Mouse (Mus musculus) olfactory bulb, adult 2 months (tissue): ENCODE measurements around the gene Tcte1.

Source experiments
- CTCF ChIP-seq: fragments of 200-500 bp; IDR thresholded peaks from 2 replicates; pipeline ENCODE4 v1.5.1; 2012; ENCODE audit warnings: low read depth, mild to moderate bottlenecking, low read length, moderate library complexity; ENCODE audit not compliant: insufficient read depth
- POLR2A ChIP-seq: fragments of 200-500 bp; IDR thresholded peaks from 2 replicates; pipeline ENCODE4 v1.6.1; 2012; ENCODE audit warnings: mild to moderate bottlenecking, low read depth, low read length, moderate library complexity; ENCODE audit not compliant: insufficient read depth

DNA sequence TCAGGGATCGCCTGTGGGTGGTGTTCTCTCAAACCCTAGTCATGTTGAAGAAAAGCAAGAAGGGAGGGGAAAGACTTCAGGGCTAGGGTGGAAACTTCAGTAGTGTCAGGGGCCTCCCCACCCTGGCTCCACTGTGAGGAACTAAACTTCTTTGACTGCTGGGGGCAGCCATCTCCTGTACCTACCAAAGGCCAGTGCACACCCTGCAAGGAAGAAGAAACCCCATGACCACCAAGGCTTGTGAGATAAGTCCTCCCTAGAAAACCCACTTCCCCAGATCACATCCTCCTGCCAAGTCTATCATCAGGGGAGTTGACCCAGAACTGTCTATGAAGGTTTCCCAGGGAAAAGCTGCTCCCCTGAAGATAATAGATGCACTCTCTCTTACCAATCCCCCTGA lies 31.2 kb downstream of the Tcte1 start:
- TF ChIP-seq POLR2A (no peak), CTCF (no peak)
